Mouse (Mus musculus): ENCODE measurements around the gene Spdef.
A peak's percentile ranks its signal among the peaks of the same experiment; 100 is the strongest.

The Spdef gene

GRCm38 (mm10) chr17:27728770-27729169 is at the start of gene Spdef:
Gene Spdef (minus strand): TSS chr17:27728955.
- DNase-seq (ENCODE audit: low spot score in 2 of 2) = no peak

- DNase-seq (ENCODE audit: low spot score in 2 of 2) = no peak
Observed at GRCm38 (mm10) chr17:27777823-27778222, 49.1 kb upstream of the Spdef start.

- no peak for DNase-seq (ENCODE audit: low spot score in 2 of 2)
Observed at GRCm38 (mm10) chr17:27774198-27774597, 45.4 kb upstream of the Spdef start.

GRCm38 (mm10) chr17:27771616-27772015 is 42.9 kb upstream of the Spdef start:
- DNase-seq (ENCODE audit: low spot score in 2 of 2) = no peak

GRCm38 (mm10) chr17:27768817-27769542 is 40.2 kb upstream of the Spdef start:
- peak; percentile 68 to 72 for DNase-seq (ENCODE audit: low spot score in 2 of 2)

GRCm38 (mm10) chr17:27767543-27767942 is 38.8 kb upstream of the Spdef start:
- DNase-seq (ENCODE audit: low spot score in 2 of 2) = no peak

- DNase-seq (ENCODE audit: low spot score in 2 of 2) = no peak
Observed at GRCm38 (mm10) chr17:27767120-27767519, 38.4 kb upstream of the Spdef start.

- no peak for DNase-seq (ENCODE audit: low spot score in 2 of 2)
Observed at GRCm38 (mm10) chr17:27765066-27765465, 36.3 kb upstream of the Spdef start.

- no peak for DNase-seq (ENCODE audit: low spot score in 2 of 2)
Observed at GRCm38 (mm10) chr17:27764453-27764852, 35.7 kb upstream of the Spdef start.

GRCm38 (mm10) chr17:27762884-27763283 is 34.1 kb upstream of the Spdef start:
- no peak for DNase-seq (ENCODE audit: low spot score in 2 of 2)

- DNase-seq (ENCODE audit: low spot score in 2 of 2) = peak; percentile 69 to 76
Observed at GRCm38 (mm10) chr17:27761639-27762336, 33.0 kb upstream of the Spdef start.

- DNase-seq (ENCODE audit: low spot score in 2 of 2) = no peak
Observed at GRCm38 (mm10) chr17:27760169-27760568, 31.4 kb upstream of the Spdef start.

- DNase-seq (ENCODE audit: low spot score in 2 of 2) = no peak
Observed at GRCm38 (mm10) chr17:27751314-27752202, 22.8 kb upstream of the Spdef start.

- DNase-seq (ENCODE audit: low spot score in 2 of 2) = no peak
Observed at GRCm38 (mm10) chr17:27750451-27750942, 21.7 kb upstream of the Spdef start.

- DNase-seq (ENCODE audit: low spot score in 2 of 2) = no peak
Observed at GRCm38 (mm10) chr17:27748123-27748522, 19.4 kb upstream of the Spdef start.

- no peak for DNase-seq (ENCODE audit: low spot score in 2 of 2)
Observed at GRCm38 (mm10) chr17:27746446-27746845, 17.7 kb upstream of the Spdef start.

- DNase-seq (ENCODE audit: low spot score in 2 of 2) = no peak
Observed at GRCm38 (mm10) chr17:27740961-27741360, 12.2 kb upstream of the Spdef start.

GRCm38 (mm10) chr17:27734344-27735073 is 5.8 kb upstream of the Spdef start:
- DNase-seq (ENCODE audit: low spot score in 2 of 2) = no peak

- DNase-seq (ENCODE audit: low spot score in 2 of 2) = no peak
Observed at GRCm38 (mm10) chr17:27732694-27733093, 3.9 kb upstream of the Spdef start.

GRCm38 (mm10) chr17:27732152-27732551 is 3.4 kb upstream of the Spdef start:
- DNase-seq (ENCODE audit: low spot score in 2 of 2) = no peak

GRCm38 (mm10) chr17:27726527-27726926 is 2.2 kb downstream of the Spdef start:
- DNase-seq (ENCODE audit: low spot score in 2 of 2) = no peak
